Mouse (Mus musculus) E14TG2a.4 (cell line): ENCODE data around the gene Ccdc155.
A peak's percentile ranks its signal among the peaks of the same experiment; 100 is the strongest.

Source experiments
- CTCF ChIP-seq: conservative IDR thresholded peaks from 2 replicates; pipeline ENCODE4 v1.5.1; 2014; ENCODE audit warnings: low read length
- NANOG ChIP-seq: IDR thresholded peaks from 2 replicates; pipeline ENCODE4 v1.6.1; 2014; ENCODE audit warnings: borderline replicate concordance, low read length, mixed read lengths

DNA sequence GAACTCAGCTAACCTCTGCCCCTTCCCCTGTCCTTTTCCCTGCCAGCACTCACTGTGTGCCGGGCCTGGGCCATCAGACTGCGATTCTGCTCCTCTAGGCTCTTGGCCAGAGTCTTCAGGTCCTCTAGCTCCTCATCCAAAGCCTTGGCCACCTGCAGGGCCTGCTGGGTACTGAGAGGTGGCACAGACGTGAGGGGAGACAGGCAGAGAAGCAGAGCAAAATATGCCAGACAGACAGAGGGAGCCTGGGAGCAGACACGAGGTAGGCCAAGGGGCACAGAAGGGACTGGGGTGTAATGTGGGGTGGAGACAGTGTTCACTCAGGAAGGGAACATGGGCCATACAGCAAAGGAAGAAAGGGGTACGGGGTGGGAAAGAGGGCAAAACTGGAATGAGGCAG is 11.3 kb downstream of the Ccdc155 start:
- TF ChIP-seq CTCF (0 out of 2 replicates have a peak, but pooled peaks have one; percentile 3), NANOG (no peak)
